In genomic region chr19:4001752-4002151, GRCm38 (mm10) we compare ENCODE assay signal across 1 mouse cellular context.
TF ChIP-seq lines count a peak whose summit lies in the region.

No protein-coding gene starts in this region.

TF ChIP-seq in myocyte, 11 proteins besides CTCF, POLR2A, EP300 and RAD21 (continued from another document):
- TF ChIP-seq TCF12 (IDR thresholded peaks at IDR 0.05; ENCODE audit: insufficient read depth, poor library complexity, severe bottlenecking) (no peak), CEBPB (IDR thresholded peaks at IDR 0.05; ENCODE audit: insufficient read depth, poor library complexity, severe bottlenecking) (no peak), SRF (IDR thresholded peaks at IDR 0.05; ENCODE audit: control insufficient read depth, insufficient read length, low read depth) (no peak), TCF3 (IDR thresholded peaks at IDR 0.05; ENCODE audit: insufficient read length, low read depth) (no peak), POLR2AphosphoS2 (IDR thresholded peaks at IDR 0.05; ENCODE audit: insufficient read length, low read depth) (no peak), MAX (IDR thresholded peaks at IDR 0.05; ENCODE audit: low read depth) (no peak), MYOD1 (IDR thresholded peaks at IDR 0.05; ENCODE audit: control insufficient read depth in 1 of 3, insufficient read length in 2 of 3, low read depth in 2 of 3) (peak in 2 of 3 experiments; percentile 10 to 32), USF1 (IDR thresholded peaks at IDR 0.05; ENCODE audit: low read depth) (no peak), MYOG (IDR thresholded peaks at IDR 0.05; ENCODE audit: control insufficient read depth in 1 of 3, insufficient read depth in 1 of 3, insufficient read length in 2 of 3, low read depth in 2 of 3) (peak in 1 of 3 experiments; percentile 47)
